Mouse (Mus musculus): ENCODE data around the gene Miox.
A peak's percentile ranks its signal among the peaks of the same experiment; 100 is the strongest.

Miox gene

GRCm38 (mm10) chr15:89363051-89363450, 28.9 kb downstream of the Miox start:
- DNase-seq (ENCODE audit: low spot score in 2 of 2): no peak

- no peak for DNase-seq (ENCODE audit: low spot score in 2 of 2)
These were observed 30.9 kb downstream of the Miox start for GRCm38 (mm10) chr15:89365141-89365551.

GRCm38 (mm10) chr15:89372068-89372467, 37.9 kb downstream of the Miox start:
- no peak for DNase-seq (ENCODE audit: low spot score in 2 of 2)

- DNase-seq (ENCODE audit: low spot score in 2 of 2): no peak
These were observed 38.3 kb downstream of the Miox start for GRCm38 (mm10) chr15:89372536-89372935.

GRCm38 (mm10) chr15:89373027-89373761, 39.0 kb downstream of the Miox start:
- DNase-seq (ENCODE audit: low spot score in 2 of 2): peak in 1 of 2 experiments; percentile 81

GRCm38 (mm10) chr15:89373762-89374248, 39.6 kb downstream of the Miox start, which contains the start of gene Sco2:
Sco2 (minus strand) TSS chr15:89373846.
- DNase-seq (ENCODE audit: low spot score in 2 of 2): peak; percentile 96 to 98

- DNase-seq (ENCODE audit: low spot score in 2 of 2): no peak
These were observed 40.1 kb downstream of the Miox start for GRCm38 (mm10) chr15:89374340-89374739.

- DNase-seq (ENCODE audit: low spot score in 2 of 2): no peak
These were observed 40.8 kb downstream of the Miox start for GRCm38 (mm10) chr15:89374801-89375534.

- no peak for DNase-seq (ENCODE audit: low spot score in 2 of 2)
These were observed 41.8 kb downstream of the Miox start for GRCm38 (mm10) chr15:89376040-89376439.

GRCm38 (mm10) chr15:89376957-89377356, 42.8 kb downstream of the Miox start, which contains the start of gene Tymp:
Tymp (minus strand) TSS chr15:89377039.
- no peak for DNase-seq (ENCODE audit: low spot score in 2 of 2)

- no peak for DNase-seq (ENCODE audit: low spot score in 2 of 2)
These were observed 43.2 kb downstream of the Miox start for GRCm38 (mm10) chr15:89377362-89377761.

GRCm38 (mm10) chr15:89377938-89378828, 44.0 kb downstream of the Miox start:
- DNase-seq (ENCODE audit: low spot score in 2 of 2): no peak

- no peak for DNase-seq (ENCODE audit: low spot score in 2 of 2)
These were observed 44.7 kb downstream of the Miox start, which contains the start of gene Odf3b for GRCm38 (mm10) chr15:89378831-89379401. Odf3b (minus strand) TSS chr15:89379282.

- no peak for DNase-seq (ENCODE audit: low spot score in 2 of 2)
These were observed 45.2 kb downstream of the Miox start for GRCm38 (mm10) chr15:89379429-89379828.

GRCm38 (mm10) chr15:89384617-89385016, 50.4 kb downstream of the Miox start, which contains the start of gene Klhdc7b:
Klhdc7b (plus strand) TSS chr15:89384917.
- DNase-seq (ENCODE audit: low spot score in 2 of 2): no peak

All from cerebellum, postnatal 4 days (tissue).